Mouse (Mus musculus): ENCODE results near the gene Mlh1. TPM values are rescaled to one million over a fixed set of nuclear protein-coding genes. Genes with fewer than 3 reads are reported as not detected.

Mlh1 gene
- total RNA-seq, 1 experiment = 27.8 TPM

DNA sequence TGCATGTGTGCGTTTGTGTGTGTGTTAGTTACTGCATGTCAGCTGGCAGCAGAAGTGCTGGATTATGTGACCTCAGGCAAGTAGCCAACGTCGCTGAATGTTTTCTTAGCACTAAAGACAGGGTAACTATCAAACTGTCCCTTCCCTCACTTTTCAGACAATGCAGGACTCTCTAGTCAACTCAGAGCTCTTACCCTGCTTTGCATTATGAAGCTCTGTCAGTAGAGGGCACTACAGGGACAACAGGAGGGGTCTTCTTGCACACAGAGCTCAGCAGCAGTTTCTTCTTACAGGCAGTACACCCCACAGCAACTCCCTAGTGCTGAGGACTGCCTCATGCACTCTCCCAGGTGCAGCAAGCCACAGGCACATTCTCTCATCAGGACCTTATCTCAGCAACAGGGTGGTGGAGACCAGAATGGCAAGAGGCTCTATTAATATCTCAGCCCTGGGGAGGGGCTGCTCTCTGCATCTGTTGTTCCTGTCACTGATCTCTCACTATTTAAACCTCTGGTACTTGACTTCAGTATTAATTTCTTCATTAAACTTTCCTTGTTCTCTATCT, 23.8 kb downstream of the Mlh1 start:
- no peaks in the 10 kb centered on the region for H3K9me3 ChIP-seq (ENCODE audit: control insufficient read depth, insufficient read depth, low read depth, low read length)
- in situ Hi-C loops (cut with MboI; ENCODE audit: low sequenced_read_pairs in 2 of 2, unreplicated experiment in 2 of 2) = no loop called here
- peak; percentile 52 for DNase-seq (ENCODE audit: low read depth, low spot score)
- H3K36me3 ChIP-seq (ENCODE audit: control insufficient read depth, insufficient read depth, low read length, poor library complexity, severe bottlenecking) = peaks cover 25% of the 10 kb centered on the region
- no peak overlapping the region for H3K27ac ChIP-seq (ENCODE audit: insufficient read depth, low read depth, low read length, poor library complexity, severe bottlenecking)
- H3K4me1 ChIP-seq (ENCODE audit: control insufficient read depth in 2 of 2, insufficient read depth in 2 of 2, low read length in 2 of 2, poor library complexity in 1 of 2) = peaks cover 4 to 6% of the 10 kb centered on the region in 2 experiments; a peak in 2 of 4 replicates
- no peak for TF ChIP-seq ZC3H11A (IDR thresholded peaks at IDR 0.05; ENCODE audit: borderline replicate concordance, low read depth, low read length)
- no peak for TF ChIP-seq MAFK (IDR thresholded peaks at IDR 0.05; ENCODE audit: insufficient read depth, low read depth, low read length)
- no peak for TF ChIP-seq CHD2 (IDR thresholded peaks at IDR 0.05; ENCODE audit: low read depth, low read length)
- TF ChIP-seq HCFC1 (IDR thresholded peaks at IDR 0.05; ENCODE audit: borderline replicate concordance, insufficient read depth, low read length) = no peak
- TF ChIP-seq ZNF384 (IDR thresholded peaks at IDR 0.05; ENCODE audit: low read depth, low read length) = no peak
- H3K4me3 ChIP-seq (ENCODE audit: insufficient read depth in 1 of 2, low read depth in 1 of 2, low read length in 2 of 2, poor library complexity in 1 of 2, severe bottlenecking in 1 of 2) = no peak overlapping the region
- H3K9ac ChIP-seq (ENCODE audit: insufficient read depth, low read depth, low read length, poor library complexity, severe bottlenecking) = no peak overlapping the region

DNA sequence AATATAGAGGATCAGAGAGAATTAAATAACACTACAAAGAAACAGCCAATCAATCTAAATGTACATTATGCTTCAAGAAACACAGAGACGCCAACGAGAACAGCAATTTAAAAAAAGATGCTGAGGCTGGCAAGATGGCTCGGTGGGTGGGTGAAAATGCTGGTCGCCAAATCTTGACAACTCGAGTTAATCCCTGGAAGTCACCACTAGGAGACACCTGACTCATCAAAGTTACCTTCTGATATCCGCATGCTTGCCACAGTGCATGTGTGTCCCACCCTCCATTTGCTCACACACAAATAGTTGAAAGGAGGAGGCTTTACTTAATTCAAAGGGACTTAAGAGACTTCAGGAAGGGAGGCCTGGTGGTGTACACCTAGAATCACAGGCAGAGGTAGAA, 26.0 kb downstream of the Mlh1 start:
- H3K27ac ChIP-seq (ENCODE audit: insufficient read depth, low read depth, low read length, poor library complexity, severe bottlenecking) = no peak overlapping the region
- no peak overlapping the region for H3K4me3 ChIP-seq (ENCODE audit: insufficient read depth in 1 of 2, low read depth in 1 of 2, low read length in 2 of 2, poor library complexity in 1 of 2, severe bottlenecking in 1 of 2)
- TF ChIP-seq ZC3H11A (IDR thresholded peaks at IDR 0.05; ENCODE audit: borderline replicate concordance, low read depth, low read length) (no peak), MAFK (IDR thresholded peaks at IDR 0.05; ENCODE audit: insufficient read depth, low read depth, low read length) (0 out of 2 replicates have a peak, but pooled peaks have one; percentile 35)
- H3K4me1 ChIP-seq (ENCODE audit: control insufficient read depth in 2 of 2, insufficient read depth in 2 of 2, low read length in 2 of 2, poor library complexity in 1 of 2) = peaks cover 4 to 6% of the 10 kb centered on the region in 2 experiments; a peak in 2 of 4 replicates
- DNase-seq (ENCODE audit: low read depth, low spot score) = peak; percentile 27
- H3K9me3 ChIP-seq (ENCODE audit: control insufficient read depth, insufficient read depth, low read depth, low read length) = no peaks in the 10 kb centered on the region
- in situ Hi-C loops (cut with MboI; ENCODE audit: low sequenced_read_pairs in 2 of 2, unreplicated experiment in 2 of 2) = no loop called here
- no peak overlapping the region for H3K9ac ChIP-seq (ENCODE audit: insufficient read depth, low read depth, low read length, poor library complexity, severe bottlenecking)
- H3K36me3 ChIP-seq (ENCODE audit: control insufficient read depth, insufficient read depth, low read length, poor library complexity, severe bottlenecking) = peaks cover 25% of the 10 kb centered on the region

DNA sequence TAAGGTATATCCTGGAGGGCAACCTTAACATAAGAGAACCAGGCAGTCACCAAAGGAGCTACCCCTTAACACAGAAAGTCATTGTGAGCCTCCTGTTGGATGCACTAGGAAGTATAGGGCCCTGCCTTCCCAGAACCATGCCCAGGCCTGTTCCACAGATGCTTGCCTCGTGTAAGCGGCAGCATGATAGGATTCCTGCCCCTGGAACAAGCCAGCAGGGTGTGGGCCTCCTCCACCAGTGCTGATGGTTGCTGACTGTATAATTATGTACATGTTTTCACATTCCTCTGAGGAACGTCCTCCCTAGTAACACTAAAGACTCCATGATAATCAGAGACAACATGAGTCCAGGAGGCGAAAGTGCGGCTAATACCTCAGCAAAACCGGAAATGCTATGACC, 28.2 kb downstream of the Mlh1 start:
- Histone ChIP-seq H3K4me3 (ENCODE audit: insufficient read depth in 1 of 2, low read depth in 1 of 2, low read length in 2 of 2, poor library complexity in 1 of 2, severe bottlenecking in 1 of 2) (no peak overlapping the region), H3K9me3 (ENCODE audit: control insufficient read depth, insufficient read depth, low read depth, low read length) (no peaks in the 10 kb centered on the region), H3K27ac (ENCODE audit: insufficient read depth, low read depth, low read length, poor library complexity, severe bottlenecking) (no peak overlapping the region; the same call in 1 of the 2 replicates), H3K36me3 (ENCODE audit: control insufficient read depth, insufficient read depth, low read length, poor library complexity, severe bottlenecking) (peaks cover 24% of the 10 kb centered on the region), H3K9ac (ENCODE audit: insufficient read depth, low read depth, low read length, poor library complexity, severe bottlenecking) (no peak overlapping the region), H3K4me1 (ENCODE audit: control insufficient read depth in 2 of 2, insufficient read depth in 2 of 2, low read length in 2 of 2, poor library complexity in 1 of 2) (peaks cover 4 to 6% of the 10 kb centered on the region in 2 experiments; a peak in 2 of 4 replicates)
- in situ Hi-C loops (cut with MboI; ENCODE audit: low sequenced_read_pairs in 2 of 2, unreplicated experiment in 2 of 2) = no loop called here
- TF ChIP-seq HCFC1 (IDR thresholded peaks at IDR 0.05; ENCODE audit: borderline replicate concordance, insufficient read depth, low read length) (no peak), MAFK (IDR thresholded peaks at IDR 0.05; ENCODE audit: insufficient read depth, low read depth, low read length) (no peak)
- peak; percentile 21 for DNase-seq (ENCODE audit: low read depth, low spot score)

DNA sequence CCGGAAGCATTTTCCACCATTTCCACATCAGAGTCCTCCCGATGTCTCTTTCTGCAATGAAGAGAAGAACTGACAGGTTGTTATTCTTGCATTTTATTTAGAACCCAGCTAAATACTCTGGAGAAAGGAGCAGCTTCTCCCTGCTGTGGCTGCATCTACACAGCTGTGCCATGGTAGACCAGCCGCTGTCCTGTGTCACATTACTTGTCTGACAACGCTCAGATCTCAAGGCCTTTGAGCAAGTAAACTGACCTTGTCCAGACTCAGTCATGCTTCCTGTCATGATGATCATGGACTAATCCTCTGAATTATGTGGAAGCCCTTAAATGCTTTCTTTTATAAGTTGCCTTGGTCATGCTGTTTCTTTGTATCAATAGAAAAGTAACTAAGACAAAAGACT, 31.8 kb downstream of the Mlh1 start:
- Histone ChIP-seq H3K4me1 (ENCODE audit: control insufficient read depth in 2 of 2, insufficient read depth in 2 of 2, low read length in 2 of 2, poor library complexity in 1 of 2) (peaks cover 4 to 6% of the 10 kb centered on the region in 2 experiments; a peak in 2 of 4 replicates), H3K36me3 (ENCODE audit: control insufficient read depth, insufficient read depth, low read length, poor library complexity, severe bottlenecking) (peaks cover 31% of the 10 kb centered on the region), H3K27ac (ENCODE audit: insufficient read depth, low read depth, low read length, poor library complexity, severe bottlenecking) (no peak overlapping the region), H3K9me3 (ENCODE audit: control insufficient read depth, insufficient read depth, low read depth, low read length) (no peaks in the 10 kb centered on the region), H3K9ac (ENCODE audit: insufficient read depth, low read depth, low read length, poor library complexity, severe bottlenecking) (no peak overlapping the region), H3K4me3 (ENCODE audit: insufficient read depth in 1 of 2, low read depth in 1 of 2, low read length in 2 of 2, poor library complexity in 1 of 2, severe bottlenecking in 1 of 2) (no peak overlapping the region)
- no peak for DNase-seq (ENCODE audit: low read depth, low spot score)
- in situ Hi-C loops (cut with MboI; ENCODE audit: low sequenced_read_pairs in 2 of 2, unreplicated experiment in 2 of 2) = no loop called here
- no peak for TF ChIP-seq MAFK (IDR thresholded peaks at IDR 0.05; ENCODE audit: insufficient read depth, low read depth, low read length)
- TF ChIP-seq CHD2 (IDR thresholded peaks at IDR 0.05; ENCODE audit: low read depth, low read length) = no peak
- no peak for TF ChIP-seq ZC3H11A (IDR thresholded peaks at IDR 0.05; ENCODE audit: borderline replicate concordance, low read depth, low read length)
- no peak for TF ChIP-seq ZNF384 (IDR thresholded peaks at IDR 0.05; ENCODE audit: low read depth, low read length)
- TF ChIP-seq HCFC1 (IDR thresholded peaks at IDR 0.05; ENCODE audit: borderline replicate concordance, insufficient read depth, low read length) = no peak

DNA sequence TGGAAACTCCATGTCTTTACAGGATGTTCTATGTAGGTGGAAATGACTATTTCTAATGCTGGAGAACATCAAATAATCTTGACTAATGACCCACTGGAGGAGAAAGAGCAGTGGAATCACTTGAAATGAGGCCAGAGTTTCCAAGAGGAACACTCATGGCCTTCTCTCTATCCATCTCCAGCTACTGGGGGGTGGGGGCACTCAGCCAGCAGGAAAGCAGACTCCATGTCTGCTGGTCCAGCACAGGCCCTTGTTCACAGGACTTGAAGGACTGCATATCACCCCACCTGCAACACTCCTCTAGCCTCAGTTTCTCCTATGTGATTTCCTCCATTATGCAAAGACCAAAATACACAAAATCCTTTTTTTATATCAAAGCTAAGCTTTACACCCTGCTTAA, 33.9 kb downstream of the Mlh1 start:
- in situ Hi-C loops (cut with MboI; ENCODE audit: low sequenced_read_pairs in 2 of 2, unreplicated experiment in 2 of 2) = no loop called here
- H3K27ac ChIP-seq (ENCODE audit: insufficient read depth, low read depth, low read length, poor library complexity, severe bottlenecking) = no peak overlapping the region
- H3K36me3 ChIP-seq (ENCODE audit: control insufficient read depth, insufficient read depth, low read length, poor library complexity, severe bottlenecking) = peaks cover 37% of the 10 kb centered on the region
- H3K4me3 ChIP-seq (ENCODE audit: insufficient read depth in 1 of 2, low read depth in 1 of 2, low read length in 2 of 2, poor library complexity in 1 of 2, severe bottlenecking in 1 of 2) = no peak overlapping the region
- no peaks in the 10 kb centered on the region for H3K4me1 ChIP-seq (ENCODE audit: control insufficient read depth in 2 of 2, insufficient read depth in 2 of 2, low read length in 2 of 2, poor library complexity in 1 of 2)
- H3K9ac ChIP-seq (ENCODE audit: insufficient read depth, low read depth, low read length, poor library complexity, severe bottlenecking) = no peak overlapping the region
- DNase-seq (ENCODE audit: low read depth, low spot score) = no peak
- TF ChIP-seq MAFK (IDR thresholded peaks at IDR 0.05; ENCODE audit: insufficient read depth, low read depth, low read length) (no peak), CHD2 (IDR thresholded peaks at IDR 0.05; ENCODE audit: low read depth, low read length) (no peak), ZNF384 (IDR thresholded peaks at IDR 0.05; ENCODE audit: low read depth, low read length) (no peak), HCFC1 (IDR thresholded peaks at IDR 0.05; ENCODE audit: borderline replicate concordance, insufficient read depth, low read length) (no peak), ZC3H11A (IDR thresholded peaks at IDR 0.05; ENCODE audit: borderline replicate concordance, low read depth, low read length) (no peak)
- H3K9me3 ChIP-seq (ENCODE audit: control insufficient read depth, insufficient read depth, low read depth, low read length) = no peaks in the 10 kb centered on the region
